Mouse (Mus musculus) MEL (cell line): ENCODE measurements around the gene 1700029I15Rik.

Source experiments
- CTCF ChIP-seq, 3 experiments: IDR thresholded peaks in 2 of 3; conservative IDR thresholded peaks in 1 of 3; 2 replicates each; pipeline ENCODE4 v1.5.1; 2011 to 2012; ENCODE audit warnings: low read length in 3 of 3, low read depth in 2 of 3, mild to moderate bottlenecking in 2 of 3, improper control_type of control experiment in 1 of 3, inconsistent platforms in 1 of 3, mixed read lengths in 1 of 3, moderate library complexity in 1 of 3; ENCODE audit not compliant: control insufficient read depth in 1 of 3, insufficient read depth in 1 of 3, poor library complexity in 1 of 3, severe bottlenecking in 1 of 3
- ELF1 ChIP-seq: IDR thresholded peaks from 2 replicates; pipeline ENCODE4 v1.6.1; 2014; ENCODE audit warnings: low read depth, mild to moderate bottlenecking, inconsistent platforms, low read length, improper control_type of control experiment, moderate library complexity
- EP300 ChIP-seq, 2 experiments: IDR thresholded peaks; 2 replicates each; pipeline ENCODE4 v1.6.1; 2011; ENCODE audit warnings: improper control_type of control experiment in 2 of 2, low read length in 2 of 2, low read depth in 1 of 2, mild to moderate bottlenecking in 1 of 2
- HCFC1 ChIP-seq: IDR thresholded peaks from 2 replicates; pipeline ENCODE4 v1.6.1; 2012; ENCODE audit warnings: low read depth, mild to moderate bottlenecking, inconsistent platforms, low read length, improper control_type of control experiment, moderate library complexity
- JUND ChIP-seq: IDR thresholded peaks from 2 replicates; pipeline ENCODE4 v1.6.1; 2011; ENCODE audit warnings: low read depth, mild to moderate bottlenecking, improper control_type of control experiment, low read length
- MAX ChIP-seq: IDR thresholded peaks from 2 replicates; pipeline ENCODE4 v1.6.1; 2011; ENCODE audit warnings: low read length, improper control_type of control experiment
- MYC ChIP-seq: IDR thresholded peaks from 2 replicates; pipeline ENCODE4 v1.6.1; 2011; ENCODE audit warnings: low read depth, mild to moderate bottlenecking, low read length, improper control_type of control experiment, moderate library complexity
- POLR2A ChIP-seq, 2 experiments: IDR thresholded peaks; 2 replicates each; pipeline ENCODE4 v1.6.1; 2011 to 2012; ENCODE audit warnings: low read length in 2 of 2, mild to moderate bottlenecking in 2 of 2, control low read depth in 1 of 2, improper control_type of control experiment in 1 of 2, low read depth in 1 of 2, moderate library complexity in 1 of 2; ENCODE audit not compliant: control insufficient read depth in 1 of 2, insufficient read depth in 1 of 2, poor library complexity in 1 of 2
- TAL1 ChIP-seq: IDR thresholded peaks from 2 replicates; pipeline ENCODE4 v1.6.1; 2012; ENCODE audit warnings: mild to moderate bottlenecking, inconsistent platforms, low read length, moderate library complexity, mixed read lengths
- ZC3H11A ChIP-seq: IDR thresholded peaks from 2 replicates; pipeline ENCODE4 v1.6.1; 2012; ENCODE audit warnings: low read depth, mild to moderate bottlenecking, inconsistent platforms, low read length, improper control_type of control experiment
- ZMIZ1 ChIP-seq: IDR thresholded peaks from 2 replicates; pipeline ENCODE4 v1.6.1; 2012; ENCODE audit warnings: low read depth, mild to moderate bottlenecking, inconsistent platforms, low read length, improper control_type of control experiment, moderate library complexity
- ZNF384 ChIP-seq: IDR thresholded peaks from 2 replicates; pipeline ENCODE4 v1.6.1; 2012; ENCODE audit warnings: low read depth, mild to moderate bottlenecking, inconsistent platforms, low read length, improper control_type of control experiment

- no peak for TF ChIP-seq CTCF (IDR thresholded peaks at IDR 0.05 in 2 of 3, conservative IDR thresholded peaks at IDR 0.05 in 1 of 3; ENCODE audit: control insufficient read depth in 1 of 3, insufficient read depth in 1 of 3, low read depth in 2 of 3, low read length in 3 of 3, poor library complexity in 1 of 3, severe bottlenecking in 1 of 3)
- no peak for TF ChIP-seq MYC
- no peak for TF ChIP-seq POLR2A (IDR thresholded peaks at IDR 0.05; ENCODE audit: control insufficient read depth in 1 of 2, insufficient read depth in 1 of 2, low read depth in 1 of 2, low read length in 2 of 2, poor library complexity in 1 of 2)
- TF ChIP-seq MAX = no peak
- no peak for TF ChIP-seq HCFC1
- TF ChIP-seq EP300 (IDR thresholded peaks at IDR 0.05; ENCODE audit: low read depth in 1 of 2, low read length in 2 of 2) = no peak
- TF ChIP-seq TAL1 = no peak
- no peak for TF ChIP-seq ELF1
- TF ChIP-seq JUND = no peak
- no peak for TF ChIP-seq ZNF384
- TF ChIP-seq ZMIZ1 = no peak
- TF ChIP-seq ZC3H11A = no peak
These were observed 32.5 kb upstream of the 1700029I15Rik start for GRCm38 (mm10) chr2:92349589-92350425.
